Mouse (Mus musculus): ENCODE measurements at regions not wholly inside any gene's neighbourhood (a gene's known extent, or its start where the extent isn't known, plus 50 kb on each side); places are given as distances from the start of the nearest gene placed in this dataset.
A peak's percentile ranks its signal among the peaks of the same experiment; 100 is the strongest.
"Not testable (repeated sequence)": the region's sequence is repeated elsewhere in the genome, so short reads cannot be mapped to it uniquely, and the experiment has no call there.

GRCm38 (mm10) chr15:8806354-8806753 lies 95.8 kb upstream of the Slc1a3 start:
- Histone ChIP-seq H3K27ac (ENCODE audit: insufficient read depth, low read length) (no peak overlapping the region), H3K4me3 (ENCODE audit: insufficient read depth, low read length) (no peak overlapping the region), H3K4me1 (ENCODE audit: control insufficient read depth, insufficient read depth, low read length) (no peaks in the 10 kb centered on the region)
- TF ChIP-seq CTCF (IDR thresholded peaks at IDR 0.05; ENCODE audit: extremely low read depth, insufficient read depth, low read length) (no peak), POLR2A (IDR thresholded peaks at IDR 0.05; ENCODE audit: extremely low read depth, insufficient read depth, low read length) (no peak)

- not testable (repeated sequence) for H3K27ac ChIP-seq (ENCODE audit: insufficient read depth, low read length); H3K4me3 ChIP-seq (ENCODE audit: insufficient read depth, low read length); H3K4me1 ChIP-seq (ENCODE audit: control insufficient read depth, insufficient read depth, low read length)
Observed at GRCm38 (mm10) chr15:8805565-8805964, 95.0 kb upstream of the Slc1a3 start.

GRCm38 (mm10) chr15:8802058-8802457 lies 91.5 kb upstream of the Slc1a3 start:
- no peak for TF ChIP-seq CTCF (IDR thresholded peaks at IDR 0.05; ENCODE audit: extremely low read depth, insufficient read depth, low read length)
- no peak for TF ChIP-seq POLR2A (IDR thresholded peaks at IDR 0.05; ENCODE audit: extremely low read depth, insufficient read depth, low read length)
- no peak overlapping the region; the same call in 1 of the 2 replicates for H3K27ac ChIP-seq (ENCODE audit: insufficient read depth, low read length)

GRCm38 (mm10) chr15:8797015-8797414 lies 86.5 kb upstream of the Slc1a3 start:
- no peaks in the 10 kb centered on the region for H3K4me1 ChIP-seq (ENCODE audit: control insufficient read depth, insufficient read depth, low read length)
- H3K27ac ChIP-seq (ENCODE audit: insufficient read depth, low read length) = no peak overlapping the region
- TF ChIP-seq CTCF (IDR thresholded peaks at IDR 0.05; ENCODE audit: extremely low read depth, insufficient read depth, low read length) (peak; percentile 25; the same call in 1 of the 2 replicates), POLR2A (IDR thresholded peaks at IDR 0.05; ENCODE audit: extremely low read depth, insufficient read depth, low read length) (no peak)
- H3K4me3 ChIP-seq (ENCODE audit: insufficient read depth, low read length) = no peak overlapping the region

More at GRCm38 (mm10) chr15:8802058-8802457, 91.5 kb upstream of the Slc1a3 start:
- Histone ChIP-seq H3K4me1 (ENCODE audit: control insufficient read depth, insufficient read depth, low read length) (no peaks in the 10 kb centered on the region), H3K4me3 (ENCODE audit: insufficient read depth, low read length) (no peak overlapping the region)

GRCm38 (mm10) chr15:8792106-8792505 lies 81.5 kb upstream of the Slc1a3 start:
- no peak for TF ChIP-seq POLR2A (IDR thresholded peaks at IDR 0.05; ENCODE audit: extremely low read depth, insufficient read depth, low read length)
- TF ChIP-seq CTCF (IDR thresholded peaks at IDR 0.05; ENCODE audit: extremely low read depth, insufficient read depth, low read length) = no peak
- Histone ChIP-seq H3K4me1 (ENCODE audit: control insufficient read depth, insufficient read depth, low read length) (no peaks in the 10 kb centered on the region), H3K4me3 (ENCODE audit: insufficient read depth, low read length) (no peak overlapping the region), H3K27ac (ENCODE audit: insufficient read depth, low read length) (no peak overlapping the region)

- H3K4me3 ChIP-seq (ENCODE audit: insufficient read depth, low read length) = no peak overlapping the region
- no peak overlapping the region for H3K27ac ChIP-seq (ENCODE audit: insufficient read depth, low read length)
Observed at GRCm38 (mm10) chr15:8789924-8790323, 79.4 kb upstream of the Slc1a3 start.

GRCm38 (mm10) chr15:8789000-8789399 lies 78.4 kb upstream of the Slc1a3 start:
- Histone ChIP-seq H3K4me1 (ENCODE audit: control insufficient read depth, insufficient read depth, low read length) (no peaks in the 10 kb centered on the region), H3K27ac (ENCODE audit: insufficient read depth, low read length) (no peak overlapping the region), H3K4me3 (ENCODE audit: insufficient read depth, low read length) (no peak overlapping the region)
- TF ChIP-seq POLR2A (IDR thresholded peaks at IDR 0.05; ENCODE audit: extremely low read depth, insufficient read depth, low read length) (no peak), CTCF (IDR thresholded peaks at IDR 0.05; ENCODE audit: extremely low read depth, insufficient read depth, low read length) (no peak)

More at GRCm38 (mm10) chr15:8789924-8790323, 79.4 kb upstream of the Slc1a3 start:
- TF ChIP-seq POLR2A (IDR thresholded peaks at IDR 0.05; ENCODE audit: extremely low read depth, insufficient read depth, low read length) (no peak), CTCF (IDR thresholded peaks at IDR 0.05; ENCODE audit: extremely low read depth, insufficient read depth, low read length) (no peak)
- H3K4me1 ChIP-seq (ENCODE audit: control insufficient read depth, insufficient read depth, low read length) = no peaks in the 10 kb centered on the region

GRCm38 (mm10) chr15:8785537-8785936 lies 75.0 kb upstream of the Slc1a3 start:
- Histone ChIP-seq H3K4me3 (ENCODE audit: insufficient read depth, low read length) (no peak overlapping the region), H3K4me1 (ENCODE audit: control insufficient read depth, insufficient read depth, low read length) (no peaks in the 10 kb centered on the region), H3K27ac (ENCODE audit: insufficient read depth, low read length) (no peak overlapping the region)
- TF ChIP-seq POLR2A (IDR thresholded peaks at IDR 0.05; ENCODE audit: extremely low read depth, insufficient read depth, low read length) (no peak), CTCF (IDR thresholded peaks at IDR 0.05; ENCODE audit: extremely low read depth, insufficient read depth, low read length) (no peak)

GRCm38 (mm10) chr15:8783567-8783966 lies 73.0 kb upstream of the Slc1a3 start:
- H3K4me1 ChIP-seq (ENCODE audit: control insufficient read depth, insufficient read depth, low read length) = no peaks in the 10 kb centered on the region
- no peak overlapping the region for H3K27ac ChIP-seq (ENCODE audit: insufficient read depth, low read length)
- TF ChIP-seq POLR2A (IDR thresholded peaks at IDR 0.05; ENCODE audit: extremely low read depth, insufficient read depth, low read length) (no peak), CTCF (IDR thresholded peaks at IDR 0.05; ENCODE audit: extremely low read depth, insufficient read depth, low read length) (no peak)
- no peak overlapping the region for H3K4me3 ChIP-seq (ENCODE audit: insufficient read depth, low read length)

GRCm38 (mm10) chr15:8783036-8783435 lies 72.5 kb upstream of the Slc1a3 start:
- no peak overlapping the region for H3K27ac ChIP-seq (ENCODE audit: insufficient read depth, low read length)
- H3K4me1 ChIP-seq (ENCODE audit: control insufficient read depth, insufficient read depth, low read length) = no peaks in the 10 kb centered on the region
- no peak for TF ChIP-seq POLR2A (IDR thresholded peaks at IDR 0.05; ENCODE audit: extremely low read depth, insufficient read depth, low read length)
- no peak for TF ChIP-seq CTCF (IDR thresholded peaks at IDR 0.05; ENCODE audit: extremely low read depth, insufficient read depth, low read length)
- no peak overlapping the region for H3K4me3 ChIP-seq (ENCODE audit: insufficient read depth, low read length)

GRCm38 (mm10) chr15:8782131-8782507 lies 71.6 kb upstream of the Slc1a3 start:
- Histone ChIP-seq H3K4me1 (ENCODE audit: control insufficient read depth, insufficient read depth, low read length) (no peaks in the 10 kb centered on the region), H3K4me3 (ENCODE audit: insufficient read depth, low read length) (no peak overlapping the region), H3K27ac (ENCODE audit: insufficient read depth, low read length) (no peak overlapping the region)
- TF ChIP-seq CTCF (IDR thresholded peaks at IDR 0.05; ENCODE audit: extremely low read depth, insufficient read depth, low read length) (no peak), POLR2A (IDR thresholded peaks at IDR 0.05; ENCODE audit: extremely low read depth, insufficient read depth, low read length) (no peak)
